Mouse (Mus musculus): ENCODE results near the gene Gm5485. TPM values are rescaled to one million over a fixed set of nuclear protein-coding genes. Genes with fewer than 3 reads are reported as not detected.

The Gm5485 gene
- polyA plus RNA-seq (2014; fragmentation: Nextera tagmentation; extraction: Ambion mirVana): not detected in 2 replicates

GRCm38 (mm10) chr16:48412246-48412645 is at the start of gene Gm5485:
TSS of gene Gm5485 (minus strand) at chr16:48412416.
- no peak for ATAC-seq (ENCODE audit: low FRiP score, low TSS enrichment)
- Histone ChIP-seq H3K4me2 (ENCODE audit: low read length) (no peak within 1 kb of the TSS), H3K27me3 (ENCODE audit: control insufficient read depth, insufficient read depth, low read length) (no peaks in the 10 kb centered on the region), H3K4me1 (ENCODE audit: control insufficient read depth, insufficient read depth, low read length) (no peaks in the 10 kb centered on the region), H3K9ac (replicated peaks; ENCODE audit: low read length) (no peak within 1 kb of the TSS), H3K27ac (replicated peaks; ENCODE audit: low read depth, low read length) (no peak within 1 kb of the TSS), H3K9me3 (ENCODE audit: control insufficient read depth, low read length) (no peaks in the 10 kb centered on the region), H3K4me3 (replicated peaks; ENCODE audit: low read depth, low read length) (no peak within 1 kb of the TSS), H3K36me3 (ENCODE audit: control insufficient read depth, insufficient read depth, low read length) (no peaks in the 10 kb centered on the region)
- WGBS: 85% methylated on average over 1 of the region's 1 CpGs
- DNase-seq: no peak

- Histone ChIP-seq H3K9me3 (ENCODE audit: control insufficient read depth, low read length) (no peaks in the 10 kb centered on the region), H3K27me3 (ENCODE audit: control insufficient read depth, insufficient read depth, low read length) (no peaks in the 10 kb centered on the region), H3K36me3 (ENCODE audit: control insufficient read depth, insufficient read depth, low read length) (no peaks in the 10 kb centered on the region), H3K4me3 (replicated peaks; ENCODE audit: low read depth, low read length) (no peak overlapping the region), H3K4me1 (ENCODE audit: control insufficient read depth, insufficient read depth, low read length) (no peaks in the 10 kb centered on the region), H3K27ac (replicated peaks; ENCODE audit: low read depth, low read length) (no peak overlapping the region), H3K4me2 (ENCODE audit: low read length) (no peak overlapping the region), H3K9ac (replicated peaks; ENCODE audit: low read length) (no peak overlapping the region)
- 89% methylated on average over 3 of the region's 3 CpGs for WGBS
- ATAC-seq (ENCODE audit: low FRiP score, low TSS enrichment) (no peak), DNase-seq (no peak)
Observed at GRCm38 (mm10) chr16:48453264-48453663, 41.0 kb upstream of the Gm5485 start.

- no peak overlapping the region for H3K9ac ChIP-seq (replicated peaks; ENCODE audit: low read length)
- H3K27me3 ChIP-seq (ENCODE audit: control insufficient read depth, insufficient read depth, low read length): no peaks in the 10 kb centered on the region
- no peak overlapping the region for H3K4me2 ChIP-seq (ENCODE audit: low read length)
- no peaks in the 10 kb centered on the region for H3K4me1 ChIP-seq (ENCODE audit: control insufficient read depth, insufficient read depth, low read length)
- no peak for ATAC-seq (ENCODE audit: low FRiP score, low TSS enrichment)
- H3K9me3 ChIP-seq (ENCODE audit: control insufficient read depth, low read length): no peaks in the 10 kb centered on the region
- DNase-seq: peak; percentile 56
- 74% methylated on average over 8 of the region's 8 CpGs for WGBS
- no peak overlapping the region for H3K27ac ChIP-seq (replicated peaks; ENCODE audit: low read depth, low read length)
- no peak overlapping the region for H3K4me3 ChIP-seq (replicated peaks; ENCODE audit: low read depth, low read length)
- H3K36me3 ChIP-seq (ENCODE audit: control insufficient read depth, insufficient read depth, low read length): no peaks in the 10 kb centered on the region
Observed at GRCm38 (mm10) chr16:48446161-48446925, 34.1 kb upstream of the Gm5485 start.

GRCm38 (mm10) chr16:48444589-48444988 is 32.4 kb upstream of the Gm5485 start:
- Histone ChIP-seq H3K4me3 (replicated peaks; ENCODE audit: low read depth, low read length) (no peak overlapping the region), H3K9ac (replicated peaks; ENCODE audit: low read length) (no peak overlapping the region), H3K27ac (replicated peaks; ENCODE audit: low read depth, low read length) (no peak overlapping the region), H3K4me2 (ENCODE audit: low read length) (no peak overlapping the region), H3K4me1 (ENCODE audit: control insufficient read depth, insufficient read depth, low read length) (no peaks in the 10 kb centered on the region), H3K27me3 (ENCODE audit: control insufficient read depth, insufficient read depth, low read length) (no peaks in the 10 kb centered on the region), H3K9me3 (ENCODE audit: control insufficient read depth, low read length) (no peaks in the 10 kb centered on the region), H3K36me3 (ENCODE audit: control insufficient read depth, insufficient read depth, low read length) (no peaks in the 10 kb centered on the region)
- DNase-seq: no peak
- ATAC-seq (ENCODE audit: low FRiP score, low TSS enrichment): no peak
- WGBS: 98% methylated on average over 5 of the region's 5 CpGs

- no peak overlapping the region for H3K9ac ChIP-seq (replicated peaks; ENCODE audit: low read length)
- no peak for DNase-seq
- no peaks in the 10 kb centered on the region for H3K4me1 ChIP-seq (ENCODE audit: control insufficient read depth, insufficient read depth, low read length)
- H3K27me3 ChIP-seq (ENCODE audit: control insufficient read depth, insufficient read depth, low read length): no peaks in the 10 kb centered on the region
- H3K36me3 ChIP-seq (ENCODE audit: control insufficient read depth, insufficient read depth, low read length): no peaks in the 10 kb centered on the region
- H3K27ac ChIP-seq (replicated peaks; ENCODE audit: low read depth, low read length): no peak overlapping the region
- H3K4me3 ChIP-seq (replicated peaks; ENCODE audit: low read depth, low read length): no peak overlapping the region
- no peak overlapping the region for H3K4me2 ChIP-seq (ENCODE audit: low read length)
- no peaks in the 10 kb centered on the region for H3K9me3 ChIP-seq (ENCODE audit: control insufficient read depth, low read length)
- no peak for ATAC-seq (ENCODE audit: low FRiP score, low TSS enrichment)
Observed at GRCm38 (mm10) chr16:48437476-48437875, 25.3 kb upstream of the Gm5485 start.

- WGBS: 10% methylated on average over 1 of the region's 1 CpGs
- ATAC-seq (ENCODE audit: low FRiP score, low TSS enrichment) (no peak), DNase-seq (no peak)
Observed at GRCm38 (mm10) chr16:48435454-48435853, 23.2 kb upstream of the Gm5485 start.

GRCm38 (mm10) chr16:48431027-48431426 is 18.8 kb upstream of the Gm5485 start, which contains the start of gene Morc1:
TSS of gene Morc1 (plus strand) at chr16:48431237.
- WGBS: 94% methylated on average over 15 of the region's 15 CpGs
- no peak for DNase-seq

More at GRCm38 (mm10) chr16:48435454-48435853, 23.2 kb upstream of the Gm5485 start:
- H3K27ac ChIP-seq (replicated peaks; ENCODE audit: low read depth, low read length): no peak overlapping the region
- no peaks in the 10 kb centered on the region for H3K36me3 ChIP-seq (ENCODE audit: control insufficient read depth, insufficient read depth, low read length)
- no peak overlapping the region for H3K4me3 ChIP-seq (replicated peaks; ENCODE audit: low read depth, low read length)
- H3K4me2 ChIP-seq (ENCODE audit: low read length): no peak overlapping the region
- no peak overlapping the region for H3K9ac ChIP-seq (replicated peaks; ENCODE audit: low read length)
- no peaks in the 10 kb centered on the region for H3K27me3 ChIP-seq (ENCODE audit: control insufficient read depth, insufficient read depth, low read length)
- H3K4me1 ChIP-seq (ENCODE audit: control insufficient read depth, insufficient read depth, low read length): no peaks in the 10 kb centered on the region
- no peaks in the 10 kb centered on the region for H3K9me3 ChIP-seq (ENCODE audit: control insufficient read depth, low read length)

GRCm38 (mm10) chr16:48429427-48429826 is 17.2 kb upstream of the Gm5485 start:
- Histone ChIP-seq H3K9ac (replicated peaks; ENCODE audit: low read length) (no peak overlapping the region), H3K9me3 (ENCODE audit: control insufficient read depth, low read length) (no peaks in the 10 kb centered on the region), H3K27me3 (ENCODE audit: control insufficient read depth, insufficient read depth, low read length) (no peaks in the 10 kb centered on the region), H3K4me2 (ENCODE audit: low read length) (no peak overlapping the region), H3K4me3 (replicated peaks; ENCODE audit: low read depth, low read length) (no peak overlapping the region), H3K4me1 (ENCODE audit: control insufficient read depth, insufficient read depth, low read length) (no peaks in the 10 kb centered on the region), H3K36me3 (ENCODE audit: control insufficient read depth, insufficient read depth, low read length) (no peaks in the 10 kb centered on the region), H3K27ac (replicated peaks; ENCODE audit: low read depth, low read length) (no peak overlapping the region)
- DNase-seq (peak; percentile 31), ATAC-seq (ENCODE audit: low FRiP score, low TSS enrichment) (0 out of 2 replicates have a peak, but pooled peaks have one; percentile 40)
- WGBS: 59% methylated on average over 1 of the region's 1 CpGs

More at GRCm38 (mm10) chr16:48431027-48431426, 18.8 kb upstream of the Gm5485 start, which contains the start of gene Morc1:
- H3K27me3 ChIP-seq (ENCODE audit: control insufficient read depth, insufficient read depth, low read length): no peaks in the 10 kb centered on the region
- H3K4me3 ChIP-seq (replicated peaks; ENCODE audit: low read depth, low read length): no peak within 1 kb of the TSS
- no peak within 1 kb of the TSS for H3K9ac ChIP-seq (replicated peaks; ENCODE audit: low read length)
- H3K9me3 ChIP-seq (ENCODE audit: control insufficient read depth, low read length): no peaks in the 10 kb centered on the region
- no peak within 1 kb of the TSS for H3K4me2 ChIP-seq (ENCODE audit: low read length)
- no peak within 1 kb of the TSS for H3K27ac ChIP-seq (replicated peaks; ENCODE audit: low read depth, low read length)
- ATAC-seq (ENCODE audit: low FRiP score, low TSS enrichment): no peak
- H3K4me1 ChIP-seq (ENCODE audit: control insufficient read depth, insufficient read depth, low read length): no peaks in the 10 kb centered on the region
- H3K36me3 ChIP-seq (ENCODE audit: control insufficient read depth, insufficient read depth, low read length): no peaks in the 10 kb centered on the region

GRCm38 (mm10) chr16:48424069-48424468 is 11.9 kb upstream of the Gm5485 start:
- DNase-seq (no peak), ATAC-seq (ENCODE audit: low FRiP score, low TSS enrichment) (no peak)
- H3K9me3 ChIP-seq (ENCODE audit: control insufficient read depth, low read length): no peaks in the 10 kb centered on the region
- H3K9ac ChIP-seq (replicated peaks; ENCODE audit: low read length): no peak overlapping the region
- no peak overlapping the region for H3K4me3 ChIP-seq (replicated peaks; ENCODE audit: low read depth, low read length)
- WGBS: 72% methylated on average over 4 of the region's 4 CpGs
- no peaks in the 10 kb centered on the region for H3K27me3 ChIP-seq (ENCODE audit: control insufficient read depth, insufficient read depth, low read length)
- H3K27ac ChIP-seq (replicated peaks; ENCODE audit: low read depth, low read length): no peak overlapping the region
- H3K4me1 ChIP-seq (ENCODE audit: control insufficient read depth, insufficient read depth, low read length): no peaks in the 10 kb centered on the region
- H3K36me3 ChIP-seq (ENCODE audit: control insufficient read depth, insufficient read depth, low read length): no peaks in the 10 kb centered on the region
- H3K4me2 ChIP-seq (ENCODE audit: low read length): no peak overlapping the region
